Mouse (Mus musculus) gastrocnemius, postnatal 14 days (tissue): ENCODE results near the gene Wipf2. TPM values are rescaled to one million over a fixed set of nuclear protein-coding genes. Genes with fewer than 3 reads are reported as not detected.
A peak's percentile ranks its signal among the peaks of the same experiment; 100 is the strongest.

Experiments used
- DNase-seq: peaks from one replicate; pipeline ENCODE4 v3.0.0; 2021; ENCODE audit warnings: mixed read lengths
- intact Hi-C: fragments of 180-260 bp; cut with DNase I; formaldehyde crosslinking; loops from one replicate; pipeline ENCODE4 v1.15.1; 2025; ENCODE audit warnings: low total_unique reads
- total RNA-seq, 2 experiments: library from RNA; stranded (reverse); gene quantifications; 2 replicates each; pipeline ENCODE4 v1.2.3; 2021

Gene Wipf2
- total RNA-seq, 2 experiments from 2014 or later = 4.4 to 4.6 TPM

- intact Hi-C loops = no loop called here
- DNase-seq = peak; percentile 17
Observed at GRCm38 (mm10) chr11:98939084-98939952, 75.9 kb downstream of the Wipf2 start.

GRCm38 (mm10) chr11:98939953-98940641 is 76.7 kb downstream of the Wipf2 start:
- DNase-seq = peak; percentile 47
- intact Hi-C loops = no loop called here

- DNase-seq = peak; percentile 26
- intact Hi-C loops = no loop called here
Observed at GRCm38 (mm10) chr11:98940776-98941175, 77.3 kb downstream of the Wipf2 start.

GRCm38 (mm10) chr11:98941341-98941825 is 77.9 kb downstream of the Wipf2 start:
- intact Hi-C loops = no loop called here
- DNase-seq = peak; percentile 83

GRCm38 (mm10) chr11:98941826-98942550 is 78.5 kb downstream of the Wipf2 start:
- peak; percentile 83 for DNase-seq
- intact Hi-C loops = no loop called here

- intact Hi-C loops = no loop called here
- peak; percentile 32 for DNase-seq
Observed at GRCm38 (mm10) chr11:98942555-98942922, 79.1 kb downstream of the Wipf2 start.

- peak; percentile 76 for DNase-seq
- intact Hi-C loops = no loop called here
Observed at GRCm38 (mm10) chr11:98942923-98943641, 79.6 kb downstream of the Wipf2 start.

- intact Hi-C loops = no loop called here
- peak; percentile 53 for DNase-seq
Observed at GRCm38 (mm10) chr11:98943741-98944461, 80.5 kb downstream of the Wipf2 start.

- DNase-seq = no peak
- intact Hi-C loops = no loop called here
Observed at GRCm38 (mm10) chr11:98944897-98945604, 81.6 kb downstream of the Wipf2 start.

- no peak for DNase-seq
Observed at GRCm38 (mm10) chr11:98945605-98945977, 82.2 kb downstream of the Wipf2 start.

GRCm38 (mm10) chr11:98947969-98948569 is 84.6 kb downstream of the Wipf2 start:
- no peak for DNase-seq
- intact Hi-C loops = no loop called here

More at GRCm38 (mm10) chr11:98945605-98945977, 82.2 kb downstream of the Wipf2 start:
- intact Hi-C loops = no loop called here

GRCm38 (mm10) chr11:98949242-98949957 is 86.0 kb downstream of the Wipf2 start:
- intact Hi-C loops = no loop called here
- DNase-seq = peak; percentile 4

- intact Hi-C loops = no loop called here
- DNase-seq = peak; percentile 72
Observed at GRCm38 (mm10) chr11:98949958-98950460, 86.6 kb downstream of the Wipf2 start.

- DNase-seq = peak; percentile 21
- intact Hi-C loops = no loop called here
Observed at GRCm38 (mm10) chr11:98950484-98950883, 87.0 kb downstream of the Wipf2 start.

GRCm38 (mm10) chr11:98951026-98951906 is 87.8 kb downstream of the Wipf2 start:
- peak; percentile 96 for DNase-seq
- intact Hi-C loops = no loop called here

- no peak for DNase-seq
- intact Hi-C loops = no loop called here
Observed at GRCm38 (mm10) chr11:98952111-98952510, 88.7 kb downstream of the Wipf2 start.
